Mouse (Mus musculus): ENCODE data around the gene Foxred2. TPM values are rescaled to one million over a fixed set of nuclear protein-coding genes. Genes with fewer than 3 reads are reported as not detected.

Foxred2 gene
- 4.9 and 5.6 TPM in 2 replicates for polyA plus RNA-seq (2016; fragmentation: Nextera tagmentation; extraction: Ambion mirVana)

DNA sequence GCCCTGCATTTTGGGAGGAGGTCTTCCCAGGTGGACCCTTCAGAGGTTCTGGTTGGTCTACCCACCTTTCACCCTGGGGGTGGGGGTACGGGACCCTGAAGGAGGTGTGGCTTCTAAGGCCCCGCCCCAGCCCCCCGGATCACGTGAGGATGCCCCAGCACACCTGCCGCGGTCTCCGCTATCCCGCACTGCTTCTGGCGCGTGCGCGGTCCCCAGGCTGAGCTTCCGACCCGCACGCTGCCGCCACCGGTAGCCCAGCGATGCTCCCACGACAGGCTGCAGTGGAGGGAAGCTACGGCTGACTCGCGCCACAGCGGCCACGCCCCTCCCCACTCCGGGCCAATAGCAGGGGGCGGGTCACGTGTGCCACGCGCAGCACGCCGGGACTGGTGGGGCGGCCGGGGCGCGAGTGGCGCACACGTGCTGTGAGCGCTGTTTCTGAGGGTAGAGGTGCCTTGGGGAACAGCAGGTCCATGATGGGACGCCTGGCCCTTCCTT, at the start of gene Foxred2:
TSS of gene Foxred2 (minus strand) at position 319 of the 498 bp plus-strand sequence.
- H3K4me1 ChIP-seq = peaks cover 16% of the 10 kb centered on the region
- ATAC-seq (ENCODE audit: low FRiP score) = peak; percentile 92
- under 1% methylated on average over 37 of the region's 39 CpGs for WGBS
- H3K9me3 ChIP-seq (replicated peaks) = no peaks in the 10 kb centered on the region
- H3K36me3 ChIP-seq = peaks cover 38% of the 10 kb centered on the region
- peak within 1 kb of the TSS; percentile 62 for H3K9ac ChIP-seq
- H3K27ac ChIP-seq = no peak within 1 kb of the TSS; the same call in 1 of the 2 replicates
- peak within 1 kb of the TSS; percentile 55 for H3K4me3 ChIP-seq
- H3K27me3 ChIP-seq = peaks cover 19% of the 10 kb centered on the region
- peak within 1 kb of the TSS; percentile 71 for H3K4me2 ChIP-seq (replicated peaks)

DNA sequence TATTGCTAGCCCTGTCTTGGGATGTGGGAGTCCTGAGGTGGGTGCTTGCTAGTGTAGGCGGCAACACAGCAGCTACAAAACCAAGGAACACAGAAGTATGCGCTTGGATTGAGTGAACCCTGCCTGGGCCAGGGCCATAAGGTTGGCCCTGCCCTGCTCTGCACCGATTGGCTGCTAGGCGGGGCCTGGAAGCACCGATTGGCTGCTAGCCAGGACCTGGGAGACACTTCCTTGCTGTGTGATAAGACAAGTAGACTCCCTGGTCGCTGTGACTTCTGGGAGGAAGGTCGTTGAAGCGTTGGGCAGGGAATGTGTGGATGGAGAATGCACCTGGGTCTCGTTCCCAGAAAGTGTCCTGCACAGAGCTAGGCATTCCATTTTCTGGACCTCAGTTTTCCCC, 47.4 kb upstream of the Foxred2 start:
- Histone ChIP-seq H3K4me3 (no peak overlapping the region), H3K4me1 (peaks cover 16% of the 10 kb centered on the region), H3K4me2 (replicated peaks) (no peak overlapping the region), H3K27ac (no peak overlapping the region), H3K9me3 (replicated peaks) (no peaks in the 10 kb centered on the region), H3K27me3 (no peaks in the 10 kb centered on the region; the same call in 1 of the 2 replicates), H3K36me3 (no peaks in the 10 kb centered on the region), H3K9ac (no peak overlapping the region)
- WGBS = 59% methylated on average over 9 of the region's 9 CpGs
- no peak for ATAC-seq (ENCODE audit: low FRiP score)

DNA sequence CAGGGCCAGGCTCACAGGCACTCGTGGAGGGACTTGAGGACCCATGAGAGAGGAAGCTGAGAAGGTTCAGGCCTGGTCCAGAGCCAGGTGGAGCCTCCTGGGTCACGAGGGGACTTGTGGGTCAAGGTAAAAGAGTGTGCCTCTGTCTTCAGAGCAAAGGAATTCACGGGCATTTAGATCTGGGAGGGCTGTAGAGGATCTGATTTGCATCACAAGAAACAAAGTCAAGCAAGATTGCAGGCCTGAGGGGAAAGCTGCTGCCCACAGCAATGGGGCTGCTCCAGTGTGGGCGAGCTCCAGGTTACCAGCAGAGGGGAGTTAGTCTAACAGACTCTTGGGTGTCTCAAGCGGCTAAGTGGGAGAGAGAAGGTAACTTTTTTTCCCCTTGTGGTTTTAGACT, 44.9 kb upstream of the Foxred2 start:
- Histone ChIP-seq H3K27me3 (no peaks in the 10 kb centered on the region; the same call in 1 of the 2 replicates), H3K4me2 (replicated peaks) (no peak overlapping the region), H3K4me3 (no peak overlapping the region), H3K9me3 (replicated peaks) (no peaks in the 10 kb centered on the region), H3K36me3 (no peaks in the 10 kb centered on the region), H3K9ac (no peak overlapping the region), H3K4me1 (peaks cover 14% of the 10 kb centered on the region; the same call in 1 of the 2 replicates), H3K27ac (no peak overlapping the region)
- WGBS = 16% methylated on average over 5 of the region's 5 CpGs
- no peak for ATAC-seq (ENCODE audit: low FRiP score)

DNA sequence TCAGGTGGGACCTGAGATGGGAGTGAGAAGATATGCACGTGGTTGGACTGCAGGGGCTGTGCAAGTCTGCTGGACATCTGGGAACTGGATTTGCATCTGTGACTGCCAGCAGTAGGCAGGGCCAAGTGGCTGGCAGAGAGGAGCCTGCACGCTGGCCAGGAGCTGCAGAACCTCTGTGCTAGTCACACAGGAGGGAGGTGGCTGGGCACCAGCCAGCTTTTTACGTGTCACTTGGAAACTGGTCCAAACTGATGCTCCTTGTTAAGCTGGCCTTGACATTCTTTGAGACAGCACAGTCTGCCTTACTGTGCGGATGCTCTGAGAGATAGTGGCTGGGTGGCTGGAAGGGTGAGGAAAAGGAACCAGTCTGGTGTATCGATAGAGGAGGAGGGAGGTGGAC, 32.0 kb upstream of the Foxred2 start:
- H3K4me1 ChIP-seq = peaks cover 11% of the 10 kb centered on the region; the same call in 1 of the 2 replicates
- H3K27me3 ChIP-seq = peaks cover 5% of the 10 kb centered on the region; the same call in 1 of the 2 replicates
- H3K27ac ChIP-seq = no peak overlapping the region
- H3K9me3 ChIP-seq (replicated peaks) = no peaks in the 10 kb centered on the region
- WGBS = 80% methylated on average over 5 of the region's 5 CpGs
- ATAC-seq (ENCODE audit: low FRiP score) = no peak
- no peak overlapping the region for H3K9ac ChIP-seq
- no peaks in the 10 kb centered on the region for H3K36me3 ChIP-seq
- no peak overlapping the region for H3K4me3 ChIP-seq
- H3K4me2 ChIP-seq (replicated peaks) = no peak overlapping the region

DNA sequence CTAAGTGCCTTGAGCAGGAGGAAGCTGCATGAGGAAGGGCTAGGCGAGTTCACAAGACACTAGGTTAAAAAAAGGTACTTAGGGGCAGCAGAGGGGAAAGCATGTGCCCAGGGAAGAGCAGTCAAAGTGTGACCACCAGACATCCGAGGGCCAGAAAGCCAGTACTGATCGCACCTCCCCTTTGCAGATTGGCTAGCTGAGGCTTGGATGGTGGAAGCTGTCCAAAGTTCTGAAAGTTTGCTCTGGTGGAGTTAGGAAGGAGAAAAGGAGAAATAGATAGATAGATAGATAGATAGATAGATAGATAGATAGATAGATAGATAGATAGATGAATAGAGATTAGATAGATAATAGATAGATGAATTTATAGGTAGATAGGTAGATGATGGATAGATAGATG, 26.9 kb upstream of the Foxred2 start:
- H3K9ac ChIP-seq = no peak overlapping the region
- no peak overlapping the region for H3K27ac ChIP-seq
- ATAC-seq (ENCODE audit: low FRiP score) = no peak
- 49% methylated on average over 3 of the region's 3 CpGs for WGBS
- no peaks in the 10 kb centered on the region; the same call in 1 of the 2 replicates for H3K4me1 ChIP-seq
- peaks cover 22% of the 10 kb centered on the region for H3K27me3 ChIP-seq
- H3K9me3 ChIP-seq (replicated peaks) = no peaks in the 10 kb centered on the region
- no peak overlapping the region for H3K4me3 ChIP-seq
- H3K4me2 ChIP-seq (replicated peaks) = no peak overlapping the region
- H3K36me3 ChIP-seq = no peaks in the 10 kb centered on the region

DNA sequence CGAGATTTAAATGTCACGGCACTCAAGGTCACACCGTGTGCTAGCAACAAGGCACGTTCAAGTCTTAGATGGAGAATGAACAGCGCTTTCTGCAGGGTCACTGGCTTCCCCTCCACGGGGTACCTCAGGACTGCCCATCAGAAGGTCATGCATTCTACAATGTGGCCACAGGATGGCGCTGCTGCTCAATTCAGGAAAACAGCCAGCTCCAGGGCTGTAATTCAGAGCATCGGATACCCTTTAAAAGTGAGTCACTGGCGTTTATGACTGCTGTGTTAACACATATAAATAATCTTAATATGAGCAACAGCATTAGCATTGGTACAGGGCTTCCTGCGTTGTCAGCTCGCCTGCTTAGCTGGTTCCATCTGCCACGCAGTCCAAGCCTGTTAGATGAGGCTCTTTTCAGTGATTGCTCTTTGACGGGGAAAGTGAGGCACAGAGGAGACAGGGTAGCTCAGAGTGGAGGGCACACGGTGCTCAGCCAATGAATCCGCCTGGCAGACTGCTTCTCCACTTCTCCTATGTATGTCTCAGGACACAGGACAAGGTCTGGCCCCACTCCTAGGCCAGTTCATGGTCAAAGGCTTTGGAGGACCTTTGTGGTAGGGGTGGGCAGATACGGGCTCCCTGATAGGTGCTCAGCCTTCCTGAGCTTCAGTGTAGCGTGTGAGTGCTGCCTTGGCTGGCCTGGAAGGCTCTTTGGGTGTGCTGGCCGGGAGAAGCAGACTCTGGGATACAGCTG, 25.8 kb upstream of the Foxred2 start:
- H3K9me3 ChIP-seq (replicated peaks) = no peaks in the 10 kb centered on the region
- H3K27me3 ChIP-seq = peaks cover 22% of the 10 kb centered on the region
- WGBS = 26% methylated on average over 18 of the region's 18 CpGs
- no peak overlapping the region for H3K27ac ChIP-seq
- peak; percentile 60 for ATAC-seq (ENCODE audit: low FRiP score)
- no peak overlapping the region for H3K4me3 ChIP-seq
- H3K4me1 ChIP-seq = no peaks in the 10 kb centered on the region; the same call in 1 of the 2 replicates
- no peaks in the 10 kb centered on the region for H3K36me3 ChIP-seq
- no peak overlapping the region for H3K9ac ChIP-seq
- H3K4me2 ChIP-seq (replicated peaks) = no peak overlapping the region

DNA sequence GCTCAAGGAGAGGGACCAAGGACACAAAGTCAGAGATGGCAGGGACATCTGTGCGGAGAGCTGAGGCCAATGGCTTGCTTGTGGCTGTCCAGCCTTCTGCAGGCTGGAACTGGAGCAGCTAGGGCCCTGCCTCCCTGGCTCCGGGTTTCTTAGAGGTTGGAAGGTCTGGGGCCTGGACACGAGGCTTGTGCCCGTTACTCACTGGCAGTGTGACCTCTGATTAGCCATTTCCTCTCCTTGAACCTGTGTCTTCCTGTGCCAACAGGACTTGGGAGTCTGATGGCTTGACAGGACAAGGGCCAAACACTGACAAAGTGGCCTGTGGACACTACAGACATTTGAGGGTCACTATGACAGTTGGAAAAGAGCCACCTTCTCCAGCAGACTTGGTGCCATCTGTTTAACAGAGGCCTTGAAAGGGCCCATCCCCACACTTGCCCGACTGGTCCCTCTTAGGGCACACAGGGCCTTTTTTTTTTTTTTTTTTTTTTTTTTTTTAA, 24.7 kb upstream of the Foxred2 start:
- Histone ChIP-seq H3K9ac (no peak overlapping the region), H3K4me1 (no peaks in the 10 kb centered on the region; the same call in 1 of the 2 replicates), H3K27me3 (peaks cover 22% of the 10 kb centered on the region), H3K4me3 (no peak overlapping the region), H3K9me3 (replicated peaks) (no peaks in the 10 kb centered on the region), H3K27ac (no peak overlapping the region), H3K36me3 (no peaks in the 10 kb centered on the region), H3K4me2 (replicated peaks) (no peak overlapping the region)
- WGBS = 69% methylated on average over 5 of the region's 5 CpGs
- no peak for ATAC-seq (ENCODE audit: low FRiP score)

DNA sequence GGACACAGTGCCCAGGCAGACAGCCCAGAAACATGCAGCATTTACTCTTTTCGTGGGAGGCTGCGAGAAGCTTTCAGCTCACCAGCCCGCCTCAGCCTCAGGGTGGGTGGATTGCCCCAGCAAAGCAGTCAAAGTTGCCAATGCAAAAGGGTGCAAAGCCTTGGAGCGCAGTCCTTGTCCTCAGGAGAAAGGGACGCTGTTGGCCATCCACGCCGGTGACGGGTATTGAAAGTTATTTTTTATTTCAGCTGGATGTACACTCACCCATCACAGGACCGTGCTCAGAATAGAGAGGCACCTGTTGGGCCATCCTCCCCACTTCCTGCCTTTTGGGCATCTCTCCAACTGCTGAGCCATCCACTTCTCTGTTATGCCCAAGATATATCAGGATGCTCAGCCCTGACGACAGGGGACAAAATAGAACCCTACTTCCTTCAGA, 22.9 kb upstream of the Foxred2 start:
- Histone ChIP-seq H3K27ac (no peak overlapping the region), H3K4me2 (replicated peaks) (no peak overlapping the region), H3K9ac (no peak overlapping the region), H3K27me3 (peaks cover 22% of the 10 kb centered on the region), H3K36me3 (no peaks in the 10 kb centered on the region), H3K9me3 (replicated peaks) (no peaks in the 10 kb centered on the region), H3K4me1 (no peaks in the 10 kb centered on the region; the same call in 1 of the 2 replicates), H3K4me3 (no peak overlapping the region)
- ATAC-seq (ENCODE audit: low FRiP score) = no peak
- 92% methylated on average over 10 of the region's 10 CpGs for WGBS

DNA sequence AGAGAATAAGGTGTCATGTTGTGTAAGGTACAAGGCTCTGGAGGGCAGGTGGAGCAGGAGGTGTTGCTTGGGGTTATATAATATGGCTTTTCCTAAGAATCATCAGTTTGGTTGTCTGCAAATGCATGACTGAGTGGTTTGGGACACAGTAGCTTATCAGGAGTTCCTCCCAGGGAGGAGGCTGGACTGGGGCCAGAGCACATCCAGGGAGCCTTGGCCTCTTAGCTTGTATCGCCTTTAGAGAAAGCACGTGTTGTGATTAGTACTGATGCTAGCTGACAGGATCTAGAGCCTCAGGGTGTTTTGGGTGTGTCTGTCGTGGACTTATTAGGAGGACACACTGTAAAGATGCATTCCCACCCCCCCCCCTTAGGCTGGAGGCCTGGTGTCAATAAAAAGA, 21.1 kb upstream of the Foxred2 start:
- Histone ChIP-seq H3K9ac (no peak overlapping the region), H3K9me3 (replicated peaks) (no peaks in the 10 kb centered on the region), H3K4me1 (no peaks in the 10 kb centered on the region; the same call in 1 of the 2 replicates), H3K27me3 (peaks cover 20% of the 10 kb centered on the region), H3K36me3 (no peaks in the 10 kb centered on the region), H3K4me3 (no peak overlapping the region), H3K4me2 (replicated peaks) (no peak overlapping the region), H3K27ac (no peak overlapping the region)
- no peak for ATAC-seq (ENCODE audit: low FRiP score)
- WGBS = 67% methylated on average over 3 of the region's 3 CpGs

DNA sequence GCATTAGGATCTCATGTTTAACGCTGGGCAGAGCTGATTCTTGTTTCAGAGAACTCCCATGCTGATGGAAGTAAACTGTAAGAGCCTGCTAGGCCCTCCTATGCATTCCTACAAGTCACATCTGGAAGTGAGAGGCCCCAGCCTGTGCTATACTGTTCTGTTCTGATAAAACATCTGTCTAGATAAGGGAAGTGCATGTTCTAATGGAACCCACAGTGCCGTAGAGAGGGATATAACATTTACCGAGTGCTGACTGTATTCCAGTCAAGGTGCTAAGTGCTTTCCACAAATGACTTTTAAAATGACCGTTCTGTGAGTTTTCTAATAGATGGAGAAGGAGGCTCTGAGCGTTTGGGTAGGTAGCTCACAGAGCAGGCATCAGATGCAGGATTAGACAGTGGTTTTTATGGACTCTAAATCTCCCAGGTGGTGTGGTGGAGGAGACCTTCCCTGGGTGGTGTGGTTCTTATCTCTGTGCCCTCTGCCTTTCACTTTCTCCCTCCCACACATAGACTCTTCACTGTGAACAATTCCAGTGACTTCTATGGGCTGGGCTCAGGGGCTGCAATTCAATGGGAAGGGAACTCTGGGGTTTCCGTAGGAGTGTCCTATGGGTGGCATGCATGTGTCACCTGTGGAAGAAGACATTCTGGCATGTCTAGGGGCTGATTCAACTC, 17.8 kb upstream of the Foxred2 start:
- H3K27me3 ChIP-seq = peaks cover 7% of the 10 kb centered on the region
- H3K36me3 ChIP-seq = no peaks in the 10 kb centered on the region
- H3K4me2 ChIP-seq (replicated peaks) = no peak overlapping the region
- no peak overlapping the region for H3K4me3 ChIP-seq
- H3K27ac ChIP-seq = no peak overlapping the region
- peaks cover 12% of the 10 kb centered on the region for H3K4me1 ChIP-seq
- WGBS = 73% methylated on average over 6 of the region's 6 CpGs
- ATAC-seq (ENCODE audit: low FRiP score) = no peak
- no peak overlapping the region for H3K9ac ChIP-seq
- no peaks in the 10 kb centered on the region for H3K9me3 ChIP-seq (replicated peaks)

DNA sequence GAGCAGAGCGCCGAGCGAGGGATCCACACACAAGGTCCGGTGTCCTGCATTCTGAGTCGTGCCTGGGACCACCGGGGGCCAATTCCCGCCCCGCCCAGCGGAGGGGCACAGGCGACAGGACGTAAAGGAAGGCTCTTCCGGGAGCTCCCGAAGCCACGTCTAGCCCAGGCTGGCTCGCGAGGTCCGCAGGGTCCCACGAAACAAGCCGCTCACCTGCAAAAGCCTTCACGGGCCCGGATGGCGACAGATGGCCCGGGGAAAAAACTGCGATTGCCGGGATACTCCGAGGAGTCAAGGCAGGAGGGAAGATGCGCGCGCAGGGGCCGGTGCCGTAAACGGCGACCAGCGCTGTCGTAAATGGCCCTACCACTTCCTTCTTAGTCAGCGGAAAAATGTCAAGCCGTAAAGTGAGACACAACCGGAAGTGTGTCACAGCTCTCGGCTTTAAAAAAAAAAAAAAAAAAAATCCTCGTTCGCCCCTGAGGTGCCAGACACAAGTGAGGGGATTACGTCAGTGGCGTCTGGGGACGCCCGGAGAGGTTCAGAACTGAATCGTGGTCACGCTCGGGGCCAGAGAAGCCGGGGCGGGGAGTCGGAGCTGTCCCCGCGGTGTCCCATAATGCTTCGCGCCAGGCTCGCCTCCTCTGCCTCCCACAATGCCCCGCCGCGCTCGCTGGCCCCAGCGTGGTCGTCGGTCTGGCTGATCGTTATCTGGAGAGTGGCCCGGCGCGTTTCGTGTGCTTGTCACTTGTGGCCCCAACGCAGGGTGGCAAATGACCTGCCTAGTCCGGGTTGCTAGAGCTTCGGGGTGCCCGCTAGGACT, 14.2 kb upstream of the Foxred2 start, which contains the start of gene Eif3d:
TSS of gene Eif3d (minus strand) at position 344 of the 823 bp plus-strand sequence.
- WGBS = under 1% methylated on average over 72 of the region's 72 CpGs
- Histone ChIP-seq H3K4me3 (peak within 1 kb of the TSS; percentile 96), H3K9ac (peak within 1 kb of the TSS; percentile 97), H3K27me3 (peaks cover 3% of the 10 kb centered on the region; the same call in 1 of the 2 replicates), H3K27ac (peak within 1 kb of the TSS; percentile 98), H3K9me3 (replicated peaks) (no peaks in the 10 kb centered on the region), H3K36me3 (peaks cover 31% of the 10 kb centered on the region), H3K4me2 (replicated peaks) (peak within 1 kb of the TSS; percentile 96), H3K4me1 (peaks cover 20% of the 10 kb centered on the region)
- peak; percentile 89 for ATAC-seq (ENCODE audit: low FRiP score)
